Mouse (Mus musculus) left cerebral cortex, postnatal 14 days (tissue): ENCODE measurements around the gene Slc6a16. TPM values are rescaled to one million over a fixed set of nuclear protein-coding genes. Genes with fewer than 3 reads are reported as not detected.

Experiments used
- DNase-seq, 2 experiments: peaks; one replicate each; pipeline ENCODE4 v3.0.0; 2021 to 2022; ENCODE audit warnings: low spot score in 2 of 2, mixed read lengths in 1 of 2
- intact Hi-C: fragments of 180-260 bp; cut with DNase I; formaldehyde crosslinking; loops from one replicate; pipeline ENCODE4 v1.15.1; 2025
- total RNA-seq, 2 experiments: library from RNA; stranded (reverse); gene quantifications; 2 replicates each; pipeline ENCODE4 v1.2.3; 2021

The Slc6a16 gene
- total RNA-seq, 2 experiments from 2014 or later, result 0.97 to 1.1 TPM

- no peak for DNase-seq
- intact Hi-C loops, result no loop called here
Measured at GRCm38 (mm10) chr7:45213708-45214107, 27.2 kb upstream of the Slc6a16 start.

GRCm38 (mm10) chr7:45215673-45216441 lies 25.0 kb upstream of the Slc6a16 start, which contains the start of gene Tead2:
Gene Tead2 (plus strand): TSS chr7:45215753.
- intact Hi-C loops, result no loop called here
- DNase-seq, result no peak

DNA sequence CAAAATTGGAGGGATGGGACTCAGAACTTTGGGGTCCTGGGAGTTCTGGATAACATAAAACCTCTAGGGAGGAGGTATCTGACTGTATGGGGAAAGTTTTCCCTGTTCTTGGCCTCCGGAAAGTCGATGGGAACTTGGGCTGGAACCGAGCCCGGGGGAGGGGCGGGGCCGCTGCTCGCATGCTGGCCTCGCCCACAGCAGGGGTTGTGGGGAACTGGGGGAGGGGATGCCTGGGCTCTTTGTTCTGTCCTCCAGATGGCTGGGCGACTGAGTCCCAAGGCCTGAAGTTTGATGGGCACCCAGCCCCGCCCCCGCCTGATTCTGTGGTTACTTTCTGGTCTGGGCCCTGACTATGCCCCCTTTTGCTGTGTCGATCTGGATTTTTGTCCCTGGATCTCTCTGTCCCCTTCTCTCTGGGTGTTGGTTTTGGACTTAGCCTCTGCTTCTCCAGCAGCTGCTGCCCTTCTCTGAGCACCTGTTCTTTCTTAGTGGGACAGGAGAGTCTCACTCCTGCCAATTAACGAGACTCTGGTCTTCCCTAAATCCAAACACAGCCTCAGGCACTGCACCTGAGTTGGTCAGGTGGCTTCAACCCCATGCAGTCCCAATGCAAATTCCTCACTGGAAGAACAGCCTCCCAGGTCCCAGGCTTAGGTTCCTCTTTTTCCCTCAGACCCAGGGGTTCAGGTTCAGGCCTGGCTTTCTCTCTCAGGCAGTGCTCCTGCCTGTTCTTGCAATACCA lies 24.3 kb upstream of the Slc6a16 start:
- intact Hi-C loops, result no loop called here
- DNase-seq, result peak in 1 of 2 experiments; percentile 27

- DNase-seq, result no peak
- intact Hi-C loops, result no loop called here
Measured at GRCm38 (mm10) chr7:45221680-45222079, 19.2 kb upstream of the Slc6a16 start.

- intact Hi-C loops, result no loop called here
Measured at GRCm38 (mm10) chr7:45224826-45225225, 16.1 kb upstream of the Slc6a16 start.

DNA sequence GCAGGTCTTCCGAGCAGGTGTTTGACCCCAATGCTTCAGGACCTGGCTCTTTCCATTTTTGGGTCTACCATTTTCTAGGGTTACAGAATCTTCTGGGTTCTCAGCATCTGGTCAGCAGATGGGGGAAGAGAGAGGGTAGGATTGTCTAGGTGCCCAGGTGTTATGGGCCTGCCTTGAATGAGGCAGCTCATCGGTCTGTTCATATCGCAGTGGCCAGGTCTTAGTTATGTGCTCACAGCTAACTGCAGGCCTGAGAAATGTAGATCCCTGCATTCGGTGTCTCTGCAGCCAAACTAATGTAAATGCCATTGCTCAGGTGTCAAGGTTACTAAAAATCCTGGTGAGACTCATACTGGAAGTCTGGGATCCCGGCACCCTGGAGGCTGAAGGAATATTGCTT lies 14.5 kb upstream of the Slc6a16 start:
- intact Hi-C loops, result no loop called here
- no peak for DNase-seq

More at GRCm38 (mm10) chr7:45224826-45225225, 16.1 kb upstream of the Slc6a16 start:
- DNase-seq, result no peak

DNA sequence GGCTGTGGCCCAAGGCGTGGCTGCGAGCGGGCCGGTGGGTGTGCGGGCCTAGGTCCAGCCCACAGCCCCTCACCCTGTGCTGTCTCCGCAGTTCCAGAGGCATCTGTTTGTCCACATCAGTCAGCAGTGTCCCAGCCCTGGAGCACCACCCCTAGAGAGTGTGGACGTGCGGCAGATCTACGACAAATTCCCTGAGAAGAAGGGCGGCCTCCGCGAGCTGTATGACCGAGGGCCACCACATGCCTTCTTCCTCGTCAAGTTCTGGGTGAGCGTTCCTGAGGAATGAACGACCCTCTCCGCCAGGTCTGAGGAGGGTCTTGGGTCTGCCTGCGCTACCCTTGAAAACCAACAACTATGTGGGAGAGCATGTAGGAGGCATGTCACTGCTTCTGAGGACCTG lies 12.3 kb upstream of the Slc6a16 start:
- no peak for DNase-seq
- intact Hi-C loops, result no loop called here

- intact Hi-C loops, result no loop called here
- no peak for DNase-seq
Measured at GRCm38 (mm10) chr7:45229046-45229445, 11.8 kb upstream of the Slc6a16 start.

- intact Hi-C loops, result loop anchor here (5.0 kb wide), 1 partner anchor 62 kb away; no protein-coding TSS in a partner anchor
- no peak for DNase-seq
Measured at GRCm38 (mm10) chr7:45229459-45230203, 11.3 kb upstream of the Slc6a16 start.

DNA sequence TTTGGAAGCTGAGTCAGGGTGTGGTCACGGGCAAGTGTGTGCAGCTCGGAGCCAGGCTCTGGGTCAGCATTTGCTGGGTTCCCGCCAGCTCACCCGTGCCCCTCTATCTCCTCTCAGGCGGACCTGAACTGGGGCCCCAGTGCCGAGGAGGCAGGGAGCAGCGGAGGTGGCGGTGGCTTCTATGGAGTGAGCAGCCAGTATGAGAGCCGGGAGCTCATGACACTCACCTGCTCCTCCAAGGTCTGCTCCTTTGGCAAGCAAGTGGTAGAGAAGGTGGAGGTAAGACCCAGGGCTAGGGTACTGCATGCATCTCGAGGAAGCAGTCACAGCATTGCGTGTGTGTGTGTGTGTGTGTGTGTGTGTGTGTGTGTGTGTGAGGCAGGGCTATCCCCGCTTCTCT lies 9.7 kb upstream of the Slc6a16 start:
- DNase-seq, result no peak
- intact Hi-C loops, result loop anchor here (5.0 kb wide), 1 partner anchor 64 kb away; no protein-coding TSS in a partner anchor

GRCm38 (mm10) chr7:45231941-45232340 lies 8.9 kb upstream of the Slc6a16 start:
- no peak for DNase-seq
- intact Hi-C loops, result loop anchor here (5.0 kb wide), 1 partner anchor 65 kb away; no protein-coding TSS in a partner anchor

- peak; percentile 31 to 60 for DNase-seq
- intact Hi-C loops, result loop anchor here (5.0 kb wide), 1 partner anchor 66 kb away; no protein-coding TSS in a partner anchor
Measured at GRCm38 (mm10) chr7:45232716-45233465, 8.0 kb upstream of the Slc6a16 start.

DNA sequence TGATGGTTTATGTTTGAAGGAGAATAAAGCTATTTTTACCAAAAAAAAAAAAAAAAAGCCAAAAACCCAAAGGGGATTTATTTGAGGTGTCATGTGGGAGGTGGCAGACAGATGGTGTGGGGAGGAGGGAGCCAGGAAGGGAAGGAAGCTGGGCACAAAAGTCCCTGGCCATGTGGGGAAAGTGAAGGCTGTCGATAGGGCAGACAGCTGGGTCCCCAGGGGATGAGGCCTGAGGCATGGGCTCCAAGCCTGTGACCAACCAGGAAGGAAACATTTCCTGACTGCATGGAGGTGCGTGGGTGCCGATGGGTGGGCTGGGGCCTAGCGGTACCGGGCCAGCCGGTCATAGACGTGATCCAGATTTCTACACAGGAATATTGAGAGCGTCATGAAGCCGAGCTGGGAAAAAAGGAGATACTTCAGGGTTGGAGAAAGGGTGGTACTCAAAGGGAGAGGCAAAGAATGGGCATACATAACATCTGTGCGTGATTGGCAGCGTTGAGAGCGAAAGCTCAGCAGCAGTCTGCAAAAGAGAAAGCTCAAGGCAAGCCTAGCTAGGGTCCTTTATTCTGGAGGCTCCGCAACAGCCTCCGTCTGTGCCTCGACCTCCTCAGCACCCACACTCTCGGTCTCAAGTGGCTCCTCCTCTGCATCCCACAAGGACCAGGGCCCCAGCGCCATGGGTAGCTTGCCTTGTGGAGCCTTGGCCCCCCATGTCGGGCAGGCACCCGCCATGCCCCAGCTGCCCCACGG lies 7.1 kb upstream of the Slc6a16 start:
- DNase-seq, result peak; percentile 73 to 79

DNA sequence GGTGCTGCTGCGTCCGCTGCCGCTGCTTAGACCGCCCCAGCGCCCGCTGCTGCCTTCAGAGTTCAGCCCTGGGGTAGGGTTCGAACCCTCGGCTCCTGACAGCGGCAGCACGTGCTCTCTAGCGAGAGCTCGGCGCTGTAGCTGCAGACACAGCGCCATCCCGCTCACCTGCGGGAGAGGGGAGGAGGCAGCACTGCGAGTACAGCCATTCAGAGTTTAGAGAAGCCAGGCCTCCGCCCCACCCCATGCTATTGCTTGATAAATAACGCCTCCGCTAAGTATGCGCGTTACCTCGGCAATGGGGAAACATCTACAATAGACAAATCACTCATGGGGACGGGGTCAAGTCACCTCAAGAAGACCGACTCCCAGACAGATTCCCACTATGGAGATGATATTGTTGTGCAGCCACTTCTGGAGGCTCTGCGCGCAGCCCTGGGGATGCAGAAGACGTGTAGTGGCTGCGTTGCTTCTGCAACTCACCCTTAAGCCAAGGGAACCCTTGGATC lies 6.5 kb upstream of the Slc6a16 start:
- intact Hi-C loops, result loop anchor here (5.0 kb wide), 1 partner anchor 67 kb away; no protein-coding TSS in a partner anchor
- DNase-seq, result no peak

More for the DNA sequence above, 7.1 kb upstream of the Slc6a16 start:
- intact Hi-C loops, result loop anchor here (5.0 kb wide), 1 partner anchor 66 kb away; no protein-coding TSS in a partner anchor

DNA sequence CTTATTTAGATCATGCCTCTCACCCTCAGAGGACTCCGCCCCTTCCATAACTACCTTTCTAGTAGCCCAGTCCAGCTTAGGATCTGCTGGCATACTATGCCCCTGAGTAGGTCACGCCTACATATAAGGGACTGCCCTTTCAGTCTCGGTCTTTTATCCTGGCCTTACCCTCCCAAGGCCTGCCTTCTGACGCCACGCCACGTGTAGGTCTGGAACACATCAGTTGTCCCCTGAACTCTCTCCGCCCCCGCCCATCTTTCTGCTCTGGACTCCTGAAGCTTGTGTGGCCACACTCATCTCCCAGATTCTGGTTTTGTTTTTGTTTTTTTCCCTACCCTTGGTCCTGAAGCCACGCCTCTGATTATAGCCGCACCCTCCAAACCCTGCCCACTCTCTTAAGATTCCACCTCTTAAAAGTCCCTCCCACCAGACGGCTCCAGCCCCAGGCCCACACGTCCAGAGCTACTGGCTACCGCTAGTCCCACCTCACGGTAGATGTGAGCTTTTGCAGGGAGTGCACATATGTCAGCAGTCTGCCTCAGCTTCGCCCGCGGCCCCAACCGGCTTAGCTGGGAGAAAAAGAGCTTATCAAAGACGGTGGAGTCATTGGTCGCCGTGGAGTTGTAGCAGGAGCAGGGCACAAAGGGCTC lies 5.8 kb upstream of the Slc6a16 start:
- DNase-seq, result no peak
- intact Hi-C loops, result loop anchor here (5.0 kb wide), 1 partner anchor 68 kb away; no protein-coding TSS in a partner anchor

DNA sequence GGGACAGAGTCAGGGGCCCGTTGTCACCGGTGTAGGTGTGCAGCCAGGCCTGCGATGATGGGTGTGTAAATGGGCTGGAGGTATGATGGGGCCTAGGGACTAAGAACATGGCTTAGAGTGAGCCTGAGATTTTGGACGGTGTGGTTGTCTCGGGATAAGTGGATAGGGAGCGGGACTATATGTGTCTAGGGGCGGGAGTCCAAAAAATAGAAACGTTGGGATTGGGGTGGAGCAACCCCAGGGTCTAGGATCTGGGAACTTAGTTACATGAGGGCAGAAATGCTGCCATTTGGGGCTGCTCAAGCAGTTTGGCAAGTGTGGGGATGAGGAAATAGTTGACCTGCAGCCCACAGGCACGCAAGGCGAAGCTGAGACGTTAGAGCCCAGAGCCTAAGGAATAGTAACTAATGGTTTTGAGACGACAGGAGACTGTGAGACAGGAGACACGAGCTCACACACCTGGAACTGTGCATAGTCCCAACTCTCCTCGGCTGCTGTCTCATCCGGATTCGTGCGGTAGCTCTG lies 5.2 kb upstream of the Slc6a16 start:
- DNase-seq, result no peak

More for the DNA sequence above, 5.2 kb upstream of the Slc6a16 start:
- intact Hi-C loops, result no loop called here
